Mouse (Mus musculus): ENCODE measurements around the gene Lrrc47.

The Lrrc47 gene

GRCm38 (mm10) chr4:154022844-154023243 is 11.3 kb downstream of the Lrrc47 start:
- DNase-seq (ENCODE audit: inconsistent age in 2 of 2, low spot score in 1 of 2): no peak

- peak; percentile 39 to 64 for DNase-seq (ENCODE audit: inconsistent age in 2 of 2, low spot score in 1 of 2)
Measured at GRCm38 (mm10) chr4:154023754-154024601, 12.4 kb downstream of the Lrrc47 start.

- peak; percentile 53 to 79 for DNase-seq (ENCODE audit: inconsistent age in 2 of 2, low spot score in 1 of 2)
Measured at GRCm38 (mm10) chr4:154024729-154025521, 13.4 kb downstream of the Lrrc47 start.

GRCm38 (mm10) chr4:154025641-154026440 is 14.3 kb downstream of the Lrrc47 start, which contains the start of gene Smim1:
Gene Smim1 (minus strand): TSS chr4:154026230.
- DNase-seq (ENCODE audit: inconsistent age in 2 of 2, low spot score in 1 of 2): peak; percentile 88 to 95

GRCm38 (mm10) chr4:154026441-154026761 is 14.9 kb downstream of the Lrrc47 start:
- DNase-seq (ENCODE audit: inconsistent age in 2 of 2, low spot score in 1 of 2): no peak

- DNase-seq (ENCODE audit: inconsistent age in 2 of 2, low spot score in 1 of 2): no peak
Measured at GRCm38 (mm10) chr4:154028066-154028465, 16.5 kb downstream of the Lrrc47 start.

GRCm38 (mm10) chr4:154028646-154029045 is 17.1 kb downstream of the Lrrc47 start:
- no peak for DNase-seq (ENCODE audit: inconsistent age in 2 of 2, low spot score in 1 of 2)

GRCm38 (mm10) chr4:154037123-154037522 is 25.6 kb downstream of the Lrrc47 start:
- no peak for DNase-seq (ENCODE audit: inconsistent age in 2 of 2, low spot score in 1 of 2)

- no peak for DNase-seq (ENCODE audit: inconsistent age in 2 of 2, low spot score in 1 of 2)
Measured at GRCm38 (mm10) chr4:154042577-154042976, 31.0 kb downstream of the Lrrc47 start, which contains the start of gene Ccdc27. Gene Ccdc27 (minus strand): TSS chr4:154042677.

- DNase-seq (ENCODE audit: inconsistent age in 2 of 2, low spot score in 1 of 2): no peak
Measured at GRCm38 (mm10) chr4:154045837-154046236, 34.3 kb downstream of the Lrrc47 start.

- no peak for DNase-seq (ENCODE audit: inconsistent age in 2 of 2, low spot score in 1 of 2)
Measured at GRCm38 (mm10) chr4:154051401-154051800, 39.9 kb downstream of the Lrrc47 start.

GRCm38 (mm10) chr4:154053065-154053464 is 41.5 kb downstream of the Lrrc47 start:
- no peak for DNase-seq (ENCODE audit: inconsistent age in 2 of 2, low spot score in 1 of 2)

GRCm38 (mm10) chr4:154055482-154055881 is 44.0 kb downstream of the Lrrc47 start:
- DNase-seq (ENCODE audit: inconsistent age in 2 of 2, low spot score in 1 of 2): no peak

GRCm38 (mm10) chr4:154056046-154056445 is 44.5 kb downstream of the Lrrc47 start:
- no peak for DNase-seq (ENCODE audit: inconsistent age in 2 of 2, low spot score in 1 of 2)

- DNase-seq (ENCODE audit: inconsistent age in 2 of 2, low spot score in 1 of 2): no peak
Measured at GRCm38 (mm10) chr4:154056661-154057060, 45.1 kb downstream of the Lrrc47 start.

GRCm38 (mm10) chr4:154057696-154058095 is 46.2 kb downstream of the Lrrc47 start:
- DNase-seq (ENCODE audit: inconsistent age in 2 of 2, low spot score in 1 of 2): no peak

GRCm38 (mm10) chr4:154064827-154065773 is 53.6 kb downstream of the Lrrc47 start:
- peak in 1 of 2 experiments; percentile 44 for DNase-seq (ENCODE audit: inconsistent age in 2 of 2, low spot score in 1 of 2)

- DNase-seq (ENCODE audit: inconsistent age in 2 of 2, low spot score in 1 of 2): peak; percentile 11 to 55
Measured at GRCm38 (mm10) chr4:154070896-154071295, 59.4 kb downstream of the Lrrc47 start.

Measured in adrenal gland, adult (tissue).